ENCODE assay signal across 9 mouse cellular contexts in the genomic region with DNA sequence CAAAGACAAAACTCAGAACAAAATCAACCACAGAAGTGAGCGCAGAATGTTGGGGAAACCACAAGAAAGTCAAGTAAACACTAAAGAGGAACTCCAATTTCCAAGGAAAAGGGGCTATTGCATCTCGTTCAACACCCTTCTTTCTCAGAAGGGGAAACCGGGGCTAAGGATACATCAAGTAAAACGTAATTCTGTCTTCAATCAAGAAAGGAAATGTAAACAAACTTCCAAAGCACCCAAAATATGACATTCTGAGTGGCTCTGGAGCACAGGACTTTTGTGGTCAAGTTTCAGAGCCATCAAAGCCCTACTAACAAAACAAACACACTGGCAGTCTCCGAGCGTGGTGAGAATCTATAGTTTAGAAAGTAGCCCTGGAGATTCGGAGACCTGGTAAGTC. TPM values are rescaled to one million over a fixed set of nuclear protein-coding genes. Genes with fewer than 3 reads are reported as not detected.
DNase-seq lines count a peak whose midpoint lies in the region; ATAC-seq and TF ChIP-seq lines count a peak whose summit lies in the region.
"Had no signal": no experiment of that assay in that cellular context is flagged by ENCODE, and none has a peak within 500 bp of the region (broad histone marks: within the 10 kb centered on the region; RNA-seq: fewer than 3 reads in every experiment).

No protein-coding gene starts in this region.

- H3K4me1 ChIP-seq in cortical plate, adult 2 months (ENCODE audit: control insufficient read depth, insufficient read depth, low read length) = peaks cover 7% of the 10 kb centered on the region; the same call in 1 of the 2 replicates
- H3K4me1 ChIP-seq in intestine, embryonic 15.5 days (replicated peaks) = peaks cover 13% of the 10 kb centered on the region
- H3K4me1 ChIP-seq in neural tube, embryonic 12.5 days = peaks cover 4% of the 10 kb centered on the region; the same call in 1 of the 2 replicates

- WGBS in intestine, embryonic 15.5 days = 9% methylated on average over 7 of the region's 7 CpGs
- 20% methylated on average over 7 of the region's 7 CpGs for WGBS in neural tube, embryonic 12.5 days

- no peaks in the 10 kb centered on the region for H3K36me3 ChIP-seq in intestine, embryonic 15.5 days
- H3K36me3 ChIP-seq in neural tube, embryonic 12.5 days = no peaks in the 10 kb centered on the region

- peak overlapping the region; percentile 78 for H3K9ac ChIP-seq in intestine, embryonic 15.5 days
- H3K9ac ChIP-seq in neural tube, embryonic 12.5 days = no peak overlapping the region

- TF ChIP-seq POLR2A in cortical plate, adult 2 months (IDR thresholded peaks at IDR 0.05; ENCODE audit: extremely low read depth, insufficient read depth, low read length) = no peak

- no peak for TF ChIP-seq CTCF in layer of hippocampus, adult 2 months (conservative IDR thresholded peaks at IDR 0.05)
- TF ChIP-seq CTCF in cortical plate, adult 2 months (IDR thresholded peaks at IDR 0.05; ENCODE audit: extremely low read depth, insufficient read depth, low read length) = no peak

- H3K4me3 ChIP-seq in layer of hippocampus, adult 2 months = peak overlapping the region; percentile 73
- H3K4me3 ChIP-seq in cortical plate, adult 2 months (ENCODE audit: insufficient read depth, low read length) = peak overlapping the region; percentile 85
- peak overlapping the region; percentile 73 for H3K4me3 ChIP-seq in intestine, embryonic 15.5 days (replicated peaks)
- H3K4me3 ChIP-seq in neural tube, embryonic 12.5 days = peak overlapping the region; percentile 68

- H3K27ac ChIP-seq in layer of hippocampus, adult 2 months = peak overlapping the region; percentile 81
- peak overlapping the region; percentile 88 for H3K27ac ChIP-seq in cortical plate, adult 2 months (ENCODE audit: insufficient read depth, low read length)
- peak overlapping the region; percentile 91 for H3K27ac ChIP-seq in intestine, embryonic 15.5 days
- H3K27ac ChIP-seq in neural tube, embryonic 12.5 days = no peak overlapping the region

- no peak; the same call in 1 of the 2 replicates for ATAC-seq in intestine, embryonic 15.5 days
- ATAC-seq in neural tube, embryonic 12.5 days (ENCODE audit: low FRiP score, low read depth) = no peak

- no peaks in the 10 kb centered on the region for H3K9me3 ChIP-seq in intestine, embryonic 15.5 days
- H3K9me3 ChIP-seq in neural tube, embryonic 12.5 days = no peaks in the 10 kb centered on the region

- DNase-seq in layer of hippocampus, adult 2 months (ENCODE audit: low spot score in 2 of 2) = no peak
- DNase-seq in layer of hippocampus, adult 9-11 months = no peak
- no peak for DNase-seq in urinary bladder, postnatal 36 days (ENCODE audit: low spot score in 2 of 2)
- no peak for DNase-seq in right cerebral cortex, adult 2 months (ENCODE audit: low spot score in 2 of 2)
- DNase-seq in thymus, postnatal 4 days = no peak

- H3K4me2 ChIP-seq in intestine, embryonic 15.5 days (replicated peaks) = peak overlapping the region; percentile 81
- peak overlapping the region; percentile 98 for H3K4me2 ChIP-seq in neural tube, embryonic 12.5 days (replicated peaks)

- H3K27me3 ChIP-seq in intestine, embryonic 15.5 days (replicated peaks) = no peaks in the 10 kb centered on the region
- peaks cover 5% of the 10 kb centered on the region; the same call in 1 of the 2 replicates for H3K27me3 ChIP-seq in neural tube, embryonic 12.5 days (replicated peaks)

RNA-seq across cellular contexts. Expression of a gene that starts 0.8 kb away (rescaled TPM):
- 10 to 100 TPM; 13.4 to 13.7 TPM for total RNA-seq in layer of hippocampus, adult 2 months (2021)
- 20.9 and 21.4 TPM in 2 replicates for polyA plus RNA-seq in cortical plate, adult 2 months (2012; rRNA removed)
- 25.9 and 27.1 TPM in 2 replicates for polyA plus RNA-seq in intestine, embryonic 15.5 days (2015; fragmentation: Nextera tagmentation; extraction: Ambion mirVana)
- polyA plus RNA-seq in neural tube, embryonic 12.5 days (2016; fragmentation: Nextera tagmentation; extraction: Ambion mirVana) = 8.3 and 8.7 TPM in 2 replicates

RNA-seq across cellular contexts. Expression of a gene that starts 32.9 kb away (rescaled TPM):
- total RNA-seq in layer of hippocampus, adult 2 months (2021) = not detected
- polyA plus RNA-seq in cortical plate, adult 2 months (2012; rRNA removed) = 0.13 TPM in 1 of 2 replicates, not detected in the other
- polyA plus RNA-seq in intestine, embryonic 15.5 days (2015; fragmentation: Nextera tagmentation; extraction: Ambion mirVana) = not detected in 2 replicates
- not detected in 2 replicates for polyA plus RNA-seq in neural tube, embryonic 12.5 days (2016; fragmentation: Nextera tagmentation; extraction: Ambion mirVana)
- polyA plus RNA-seq: activated CD4-positive, CD25-positive, alpha-beta regulatory T cell, adult 4 months had no signal

RNA-seq across cellular contexts. Expression of a gene that starts 43.4 kb away (rescaled TPM):
- total RNA-seq in layer of hippocampus, adult 2 months (2021) = 10 to 100 TPM; 65.2 to 67.7 TPM
- polyA plus RNA-seq in cortical plate, adult 2 months (2012; rRNA removed) = 47.2 TPM in 2 replicates
- polyA plus RNA-seq in intestine, embryonic 15.5 days (2015; fragmentation: Nextera tagmentation; extraction: Ambion mirVana) = 77.9 and 85.6 TPM in 2 replicates
- polyA plus RNA-seq in neural tube, embryonic 12.5 days (2016; fragmentation: Nextera tagmentation; extraction: Ambion mirVana) = 108 TPM in 2 replicates
